Mouse (Mus musculus) thymus, adult 18-20 months (tissue): ENCODE results near the gene Prpf4.

Experiments
- DNase-seq, 2 experiments: peaks; one replicate each; pipeline ENCODE4 v3.0.0; 2022; ENCODE audit warnings: mixed read lengths in 2 of 2

Gene Prpf4

GRCm38 (mm10) chr4:62389592-62390512 is 18.7 kb upstream of the Prpf4 start:
- no peak for DNase-seq

GRCm38 (mm10) chr4:62391892-62392291 is 16.7 kb upstream of the Prpf4 start:
- DNase-seq, result no peak

GRCm38 (mm10) chr4:62393459-62393858 is 15.1 kb upstream of the Prpf4 start:
- no peak for DNase-seq

- DNase-seq, result no peak
Measured at GRCm38 (mm10) chr4:62395806-62396205, 12.8 kb upstream of the Prpf4 start.

- DNase-seq, result no peak
Measured at GRCm38 (mm10) chr4:62397616-62398365, 10.8 kb upstream of the Prpf4 start.

GRCm38 (mm10) chr4:62398956-62399355 is 9.6 kb upstream of the Prpf4 start:
- no peak for DNase-seq

GRCm38 (mm10) chr4:62406133-62406532 is 2.5 kb upstream of the Prpf4 start:
- no peak for DNase-seq

- peak; percentile 22 to 38 for DNase-seq
Measured at GRCm38 (mm10) chr4:62407730-62408582, 641 bp upstream of the Prpf4 start.

- DNase-seq, result no peak
Measured at GRCm38 (mm10) chr4:62409615-62410014, 1.0 kb downstream of the Prpf4 start.

- DNase-seq, result no peak
Measured at GRCm38 (mm10) chr4:62410325-62410724, 1.7 kb downstream of the Prpf4 start.

- no peak for DNase-seq
Measured at GRCm38 (mm10) chr4:62411606-62412005, 3.0 kb downstream of the Prpf4 start.

GRCm38 (mm10) chr4:62418448-62418847 is 9.9 kb downstream of the Prpf4 start:
- DNase-seq, result no peak

- no peak for DNase-seq
Measured at GRCm38 (mm10) chr4:62419091-62419490, 10.5 kb downstream of the Prpf4 start.

- DNase-seq, result no peak
Measured at GRCm38 (mm10) chr4:62425891-62426290, 17.3 kb downstream of the Prpf4 start.

GRCm38 (mm10) chr4:62427978-62428758 is 19.6 kb downstream of the Prpf4 start:
- no peak for DNase-seq

GRCm38 (mm10) chr4:62429616-62430015 is 21.0 kb downstream of the Prpf4 start:
- DNase-seq, result no peak

GRCm38 (mm10) chr4:62430678-62431077 is 22.1 kb downstream of the Prpf4 start:
- DNase-seq, result no peak

- DNase-seq, result no peak
Measured at GRCm38 (mm10) chr4:62431522-62431921, 22.9 kb downstream of the Prpf4 start.

- DNase-seq, result no peak
Measured at GRCm38 (mm10) chr4:62433939-62434870, 25.6 kb downstream of the Prpf4 start.

- DNase-seq, result no peak
Measured at GRCm38 (mm10) chr4:62435081-62435480, 26.5 kb downstream of the Prpf4 start, which contains the start of gene Rnf183. Gene Rnf183, minus strand, starts transcription at chr4:62435252.

- DNase-seq, result no peak
Measured at GRCm38 (mm10) chr4:62437256-62437778, 28.7 kb downstream of the Prpf4 start.
